Mouse (Mus musculus): Measurements from ENCODE around the gene Spdye4b.

DNA sequence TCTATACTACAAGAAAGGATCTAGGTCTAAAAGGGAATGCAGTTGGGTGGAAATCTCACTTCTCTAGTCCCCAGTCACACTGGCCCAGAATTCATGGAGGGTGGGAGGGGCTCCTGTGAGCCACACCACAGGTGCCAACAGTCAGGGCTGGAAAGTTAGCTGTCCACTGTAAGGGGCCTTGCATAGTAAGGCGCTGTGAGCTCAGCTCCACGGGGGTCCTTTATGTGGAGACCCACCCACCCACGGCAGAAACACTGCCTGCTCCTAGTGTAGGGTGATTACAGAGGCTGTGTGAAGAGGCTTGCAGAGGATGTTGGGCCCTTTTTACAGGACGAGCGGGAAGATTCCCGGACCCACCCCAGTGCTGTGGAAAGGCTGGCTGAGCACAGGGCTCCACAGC is 71.2 kb downstream of the Spdye4b start:
- TF ChIP-seq CTCF (IDR thresholded peaks at IDR 0.05) = no peak
- no peak for TF ChIP-seq EP300 (IDR thresholded peaks at IDR 0.05)

Data from lung, postnatal 0 days (tissue).